Mouse (Mus musculus) megakaryocyte-erythroid progenitor cell, adult 5-6 weeks (primary cell): ENCODE measurements around the gene Glb1. TPM values are rescaled to one million over a fixed set of nuclear protein-coding genes. Genes with fewer than 3 reads are reported as not detected.
"Not testable (repeated sequence)": the region's sequence is repeated elsewhere in the genome, so short reads cannot be mapped to it uniquely, and the experiment has no call there.

Source experiments
- ATAC-seq: replicated peaks from 2 replicates; pipeline ENCODE4 v1.8.0; 2016; ENCODE audit warnings: mild to moderate bottlenecking, inconsistent platforms; ENCODE audit not compliant: severe bottlenecking, poor library complexity, low FRiP score, low TSS enrichment
- total RNA-seq, 2 experiments: library from RNA; stranded (forward) in 1 of 2; stranded (reverse) in 1 of 2; fragments of 200-1000, 215-1000 nt in 1 of 2; fragments of >200 nt in 1 of 2; fragmentation: Nextera tagmentation in 1 of 2; gene quantifications; 2 replicates each; pipeline ENCODE4 v1.2.3; 2014 to 2017

Gene Glb1
- total RNA-seq (2014; fragmentation: Nextera tagmentation) = 15.9 and 20.4 TPM in 2 replicates
- total RNA-seq (2017) = 11.5 and 23.4 TPM in 2 replicates

DNA sequence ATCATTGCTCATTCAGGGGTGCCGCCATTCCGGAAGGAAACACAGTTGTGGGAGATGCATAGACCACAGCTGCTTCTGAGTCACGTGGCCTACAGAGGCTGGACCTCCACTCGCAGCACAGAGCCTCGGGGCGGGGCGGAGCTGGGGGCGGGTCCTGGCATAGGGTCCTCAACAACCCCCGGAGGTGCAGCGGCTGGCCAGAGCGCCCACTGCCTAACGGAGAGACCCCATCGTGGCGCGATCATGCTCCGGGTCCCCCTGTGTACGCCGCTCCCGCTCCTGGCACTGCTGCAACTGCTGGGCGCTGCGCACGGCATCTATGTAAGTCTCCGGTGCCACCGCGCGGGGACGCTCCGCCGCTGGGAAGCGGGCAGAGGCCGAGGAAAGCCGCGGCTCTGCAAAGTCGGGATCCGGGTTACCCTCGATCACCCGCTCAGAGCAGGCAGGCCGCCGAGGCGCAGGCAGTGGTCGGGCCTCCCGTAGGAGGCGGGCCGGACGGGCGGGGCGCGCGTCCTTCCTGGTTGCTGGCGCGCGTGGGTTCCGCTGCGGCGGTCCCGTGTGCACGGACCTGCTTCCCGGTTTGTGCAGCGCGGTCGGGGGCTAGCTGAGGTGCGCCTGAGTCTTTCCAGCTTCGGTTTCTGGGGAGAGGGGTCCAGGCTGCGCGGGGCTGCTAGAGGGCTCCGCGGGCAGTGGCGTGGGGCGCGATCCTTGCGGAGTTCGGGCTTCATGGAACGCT lies at the start of gene Glb1, which contains the start of gene Tmppe:
Gene Glb1, plus strand, starts transcription at position 128 of the 736 bp plus-strand sequence.
Gene Tmppe, plus strand, starts transcription at position 157 of the 736 bp plus-strand sequence.
- peak; percentile 86 for ATAC-seq

DNA sequence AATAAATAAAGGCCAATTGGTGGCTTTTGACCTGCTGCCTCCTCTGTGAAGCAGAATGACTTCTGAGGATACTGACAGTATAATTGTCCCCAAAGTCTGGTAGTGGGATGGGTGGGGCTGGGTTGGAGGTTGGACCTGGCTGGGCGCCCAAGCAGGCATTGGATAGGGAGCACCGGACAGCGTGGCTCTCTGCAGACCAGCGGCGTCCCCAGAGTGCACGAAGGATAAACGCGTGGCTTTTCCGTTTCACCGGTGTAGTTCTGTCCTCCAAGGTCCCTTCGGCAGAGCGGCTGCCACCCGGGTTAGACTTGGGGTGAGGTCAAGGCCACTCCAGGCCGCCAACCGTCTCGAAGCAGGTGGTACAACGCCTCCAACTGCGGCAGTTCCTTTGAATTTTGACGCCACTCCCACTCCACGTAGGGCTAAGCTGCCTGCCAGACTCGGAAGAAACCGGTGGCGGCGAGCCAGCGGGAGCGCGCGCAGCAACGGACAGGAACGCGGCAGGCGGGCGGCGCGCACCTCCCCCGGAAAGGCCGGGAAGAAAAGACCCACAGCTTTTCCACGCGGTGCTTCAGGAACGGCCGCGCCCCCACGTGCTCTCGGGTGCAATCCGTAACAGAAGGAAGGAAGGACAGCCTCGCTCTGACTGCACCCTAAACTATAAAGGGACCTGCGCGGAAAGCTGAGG lies 32.9 kb upstream of the Glb1 start:
- peak; percentile 90 for ATAC-seq

DNA sequence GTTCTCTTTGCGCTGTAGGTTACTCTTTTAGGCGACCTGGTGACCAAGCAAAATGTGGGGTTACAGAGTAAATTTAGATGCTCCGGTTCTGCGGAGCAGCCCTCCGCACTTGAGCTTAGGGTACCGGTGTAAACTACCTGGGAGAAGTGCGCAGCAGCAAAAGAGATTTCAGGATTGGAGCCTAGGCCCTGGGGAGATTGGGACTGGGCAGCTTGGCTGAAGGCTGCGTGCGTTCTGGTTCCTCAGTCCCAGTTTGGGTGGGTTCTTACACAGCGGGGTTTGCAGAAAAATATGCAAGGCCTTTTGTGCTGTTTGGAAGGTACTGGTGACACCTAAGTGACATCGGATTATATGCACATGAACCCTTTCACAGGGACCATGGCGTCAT lies 32.4 kb upstream of the Glb1 start:
- ATAC-seq = peak; percentile 11; the same call in 1 of the 2 replicates

DNA sequence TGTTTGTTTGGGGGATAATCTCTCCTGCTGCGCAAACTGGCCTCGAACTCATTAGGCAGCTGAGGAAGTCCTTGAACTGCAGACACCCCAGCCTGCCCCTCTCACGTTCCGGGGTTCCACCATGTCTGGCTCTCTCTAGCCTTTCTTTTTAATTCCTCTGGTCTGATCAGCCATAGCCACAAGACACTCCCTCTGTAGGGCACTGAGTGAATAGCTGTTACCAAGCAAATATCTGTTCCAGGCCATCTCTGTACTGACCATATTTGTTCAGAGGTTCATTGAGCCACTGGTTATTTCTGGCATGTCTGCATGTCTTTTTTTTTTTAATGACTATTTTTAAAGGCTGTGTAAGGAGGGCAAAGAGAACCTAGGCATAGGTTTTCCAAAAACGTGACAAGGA lies 31.5 kb upstream of the Glb1 start:
- ATAC-seq = peak; percentile 70

- not testable (repeated sequence) for ATAC-seq
These were observed 29.2 kb upstream of the Glb1 start for GRCm38 (mm10) chr9:114371717-114372116.

GRCm38 (mm10) chr9:114375276-114375962 lies 25.5 kb upstream of the Glb1 start:
- ATAC-seq = peak; percentile 29; the same call in 1 of the 2 replicates

GRCm38 (mm10) chr9:114377168-114377567 lies 23.7 kb upstream of the Glb1 start:
- ATAC-seq = peak; percentile 74

DNA sequence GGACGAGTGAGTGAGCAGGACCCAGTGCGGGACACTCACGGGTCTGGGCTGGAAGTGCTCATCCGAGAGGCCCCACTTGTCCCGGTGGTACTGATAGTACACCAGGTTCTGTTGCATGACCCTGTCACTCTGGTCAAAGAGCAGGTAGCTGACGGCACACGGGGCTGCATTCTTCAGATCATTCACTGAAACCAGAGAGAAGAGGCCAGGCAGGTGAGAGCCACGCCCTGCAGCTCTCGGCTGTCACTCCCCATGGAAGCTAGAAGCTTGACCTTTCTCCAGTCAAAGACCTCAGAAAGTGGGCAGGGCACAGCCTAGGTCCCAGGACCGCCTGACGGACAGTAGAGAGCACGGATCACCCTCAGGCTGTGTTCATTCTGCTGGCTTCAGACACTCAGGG lies 21.0 kb upstream of the Glb1 start:
- ATAC-seq = no peak

GRCm38 (mm10) chr9:114380881-114381733 lies 19.8 kb upstream of the Glb1 start:
- peak; percentile 40; the same call in 1 of the 2 replicates for ATAC-seq

- no peak for ATAC-seq
These were observed 17.8 kb upstream of the Glb1 start for GRCm38 (mm10) chr9:114382936-114383710.

GRCm38 (mm10) chr9:114384691-114385090 lies 16.2 kb upstream of the Glb1 start:
- ATAC-seq = no peak

- ATAC-seq = no peak
These were observed 15.7 kb upstream of the Glb1 start for GRCm38 (mm10) chr9:114385160-114385559.

- ATAC-seq = no peak
These were observed 13.8 kb upstream of the Glb1 start for GRCm38 (mm10) chr9:114387086-114387485.

DNA sequence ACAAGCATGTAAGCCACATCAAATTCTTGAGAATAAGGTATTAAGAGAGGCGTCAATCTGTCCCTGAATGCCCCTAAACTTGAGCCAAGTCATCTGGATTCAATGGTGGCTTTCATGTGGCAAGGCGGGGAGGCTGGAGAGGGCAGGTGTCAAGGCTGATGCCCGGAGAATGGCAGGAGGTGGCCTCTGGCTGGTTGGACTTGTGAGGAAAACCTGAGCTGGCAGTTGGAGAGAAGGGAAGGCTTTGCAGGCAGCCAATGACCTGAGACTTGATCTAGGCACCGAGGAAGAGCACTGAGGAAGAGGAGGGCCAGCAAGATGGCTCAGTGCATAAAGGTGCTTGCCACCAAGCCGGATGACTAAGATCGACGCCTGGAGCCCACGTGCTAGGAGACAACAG lies 12.6 kb upstream of the Glb1 start:
- ATAC-seq = no peak

DNA sequence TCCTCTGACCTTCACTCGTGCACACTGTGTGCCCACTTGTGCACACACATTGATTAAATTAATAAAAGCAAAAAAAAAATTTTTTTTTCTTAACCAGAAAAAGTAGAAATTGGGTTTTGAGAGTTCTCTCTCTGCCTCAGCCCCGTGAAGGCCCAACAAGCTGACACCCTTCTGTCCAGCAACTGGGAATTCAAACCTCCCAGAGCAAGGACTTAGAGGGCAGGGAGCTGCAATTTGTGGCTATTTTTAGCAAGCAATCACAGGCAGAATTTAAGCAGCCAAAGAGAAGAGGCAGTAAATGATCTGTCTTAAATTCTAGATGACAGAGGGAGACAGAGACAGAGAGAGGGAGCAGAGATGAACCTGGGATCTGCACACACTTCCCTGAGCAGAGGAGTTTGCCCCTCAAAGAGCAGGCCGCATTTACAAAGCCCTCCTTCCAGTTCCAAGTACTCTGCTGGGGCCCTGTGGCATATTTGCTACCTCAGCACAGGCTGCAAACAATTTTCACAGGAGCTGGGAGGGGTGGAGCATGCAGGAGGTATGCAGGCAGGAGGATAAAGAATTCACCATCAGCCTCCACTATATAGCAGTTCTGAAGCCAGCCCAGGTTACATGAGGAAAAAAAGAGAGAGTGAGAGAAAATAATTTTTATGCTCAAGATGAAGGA lies 12.0 kb upstream of the Glb1 start:
- ATAC-seq = no peak

- ATAC-seq = peak; percentile 48
These were observed 11.4 kb upstream of the Glb1 start for GRCm38 (mm10) chr9:114389371-114389904.

DNA sequence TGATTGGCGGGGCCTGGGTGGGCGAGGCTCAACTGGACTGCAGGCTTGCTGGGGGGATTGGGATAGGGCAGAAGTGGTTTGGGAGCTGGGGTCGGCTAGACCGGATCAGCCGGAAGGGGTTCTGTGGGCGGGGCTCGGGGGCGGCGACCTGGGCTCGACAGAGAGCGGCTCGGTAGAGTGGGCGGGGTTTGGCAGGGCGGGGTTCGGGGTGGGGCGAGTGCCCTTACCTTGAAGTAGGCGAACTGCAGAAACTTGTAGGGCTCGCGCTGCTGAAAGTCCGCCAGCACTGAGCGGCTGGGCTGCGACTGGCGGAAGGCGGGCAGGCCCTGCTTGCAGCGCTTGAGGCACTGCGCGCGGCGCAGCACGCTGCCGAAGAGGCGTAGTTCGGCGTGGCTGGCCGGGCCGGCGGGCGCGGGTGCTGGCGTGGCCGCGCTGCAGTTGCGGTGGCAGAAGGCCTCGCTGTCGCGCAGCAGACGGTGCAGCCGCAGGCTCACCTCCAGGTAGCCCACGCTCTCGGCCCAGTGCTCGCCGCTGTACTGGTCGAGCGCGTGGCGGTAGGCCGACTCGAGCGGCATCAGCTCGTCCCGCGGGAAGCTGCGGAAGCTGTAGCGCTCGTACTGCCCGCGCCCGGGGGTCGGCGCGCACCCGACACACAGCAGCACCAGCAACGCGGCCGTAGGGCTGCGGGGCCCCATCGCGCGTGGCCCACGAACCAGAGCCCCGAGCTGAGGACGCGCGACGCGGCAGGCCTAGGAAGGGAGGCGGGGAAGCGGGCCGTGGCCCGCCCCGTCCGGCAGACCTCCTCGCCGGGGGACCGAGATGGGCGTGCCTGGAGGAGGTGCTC lies 10.7 kb upstream of the Glb1 start, which contains the start of gene Crtap:
Gene Crtap, minus strand, starts transcription at position 771 of the 844 bp plus-strand sequence.
- peak; percentile 83 for ATAC-seq
